Mouse (Mus musculus) cortical plate, adult 2 months (tissue): ENCODE measurements around the gene Pitpnc1.

Source experiments
- CTCF ChIP-seq: fragments of 200-500 bp; IDR thresholded peaks from 2 replicates; pipeline ENCODE4 v1.5.1; 2011; ENCODE audit warnings: mild to moderate bottlenecking, control low read depth, low read length; ENCODE audit not compliant: insufficient read depth; ENCODE audit errors: extremely low read depth
- POLR2A ChIP-seq: fragments of 200-500 bp; IDR thresholded peaks from 2 replicates; pipeline ENCODE4 v1.6.1; 2011; ENCODE audit warnings: mild to moderate bottlenecking, low read length, control low read depth; ENCODE audit not compliant: insufficient read depth; ENCODE audit errors: extremely low read depth

DNA sequence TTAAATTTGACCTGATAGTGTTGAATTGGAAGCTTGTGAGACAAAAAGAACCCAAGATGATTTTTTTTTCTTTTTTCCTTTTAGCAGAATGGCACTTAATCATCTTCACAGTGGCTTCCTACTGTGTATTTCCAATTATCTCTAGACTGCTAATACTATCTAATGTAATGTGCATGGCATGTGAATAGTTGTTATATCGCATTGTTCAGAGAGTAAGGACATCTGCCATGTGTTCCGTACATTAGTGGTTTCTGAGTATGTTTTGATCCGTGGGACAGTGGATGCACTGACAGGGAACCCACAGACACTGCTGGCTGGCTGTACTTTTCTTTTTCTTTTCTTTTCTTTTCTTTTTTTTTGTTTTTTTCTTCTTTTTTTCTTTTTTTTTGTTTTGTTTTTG, 1.8 kb upstream of the Pitpnc1 start:
- no peak for TF ChIP-seq POLR2A
- TF ChIP-seq CTCF: no peak
